Mouse (Mus musculus) kidney, postnatal 36 days (tissue): ENCODE measurements around the gene Slc12a4.
A peak's percentile ranks its signal among the peaks of the same experiment; 100 is the strongest.

Source experiments
- DNase-seq, 2 experiments: peaks; one replicate each; pipeline ENCODE4 v3.0.0; 2021 to 2022; ENCODE audit warnings: mixed read lengths in 2 of 2

Slc12a4 gene

GRCm38 (mm10) chr8:105930602-105931001 is 35.3 kb downstream of the Slc12a4 start:
- DNase-seq: peak; percentile 70 to 90

GRCm38 (mm10) chr8:105925123-105925522 is 40.8 kb downstream of the Slc12a4 start:
- DNase-seq: no peak

GRCm38 (mm10) chr8:105919390-105919789 is 46.5 kb downstream of the Slc12a4 start:
- DNase-seq: no peak

GRCm38 (mm10) chr8:105900941-105901616 is 64.8 kb downstream of the Slc12a4 start:
- no peak for DNase-seq

- peak; percentile 93 to 96 for DNase-seq
Observed at GRCm38 (mm10) chr8:105900180-105900940, 65.5 kb downstream of the Slc12a4 start, which contains the start of gene Pskh1. TSS of gene Pskh1 (plus strand) at chr8:105900441.

GRCm38 (mm10) chr8:105897801-105898480 is 68.0 kb downstream of the Slc12a4 start:
- no peak for DNase-seq
